Mouse (Mus musculus) CD4-positive, CD25-positive, alpha-beta regulatory T cell, adult 2 months (primary cell): Measurements from ENCODE around the gene Ica1l.

Experiments used
- DNase-seq: peaks from one replicate; pipeline ENCODE4 v3.0.0-alpha.2; 2012; ENCODE audit warnings: low read depth, low spot score

Ica1l gene

GRCm38 (mm10) chr1:59966171-59966785 is 76.7 kb downstream of the Ica1l start:
- DNase-seq: no peak

GRCm38 (mm10) chr1:59959941-59960340 is 83.0 kb downstream of the Ica1l start:
- no peak for DNase-seq

- no peak for DNase-seq
Measured at GRCm38 (mm10) chr1:59957206-59957605, 85.8 kb downstream of the Ica1l start.

- no peak for DNase-seq
Measured at GRCm38 (mm10) chr1:59947509-59947908, 95.5 kb downstream of the Ica1l start.

- no peak for DNase-seq
Measured at GRCm38 (mm10) chr1:59945969-59946368, 97.0 kb downstream of the Ica1l start.

- no peak for DNase-seq
Measured at GRCm38 (mm10) chr1:59943825-59944224, 99.2 kb downstream of the Ica1l start.

- DNase-seq: no peak
Measured at GRCm38 (mm10) chr1:59942057-59942790, 100.8 kb downstream of the Ica1l start.

GRCm38 (mm10) chr1:59941063-59941462 is 101.9 kb downstream of the Ica1l start:
- no peak for DNase-seq

GRCm38 (mm10) chr1:59932991-59933390 is 110.0 kb downstream of the Ica1l start:
- no peak for DNase-seq
